Mouse (Mus musculus) kidney, adult 18-20 months (tissue): ENCODE measurements at regions not wholly inside any gene's neighbourhood (a gene's known extent, or its start where the extent isn't known, plus 50 kb on each side); places are given as distances from the start of the nearest gene placed in this dataset.

Experiments used
- DNase-seq: peaks from one replicate; pipeline ENCODE4 v3.0.0; 2021

- no peak for DNase-seq
These were observed 312.2 kb downstream of the Plpp3 start for GRCm38 (mm10) chr4:105469300-105469821.

- no peak for DNase-seq
These were observed 314.7 kb upstream of the Gm12728 start for GRCm38 (mm10) chr4:105474765-105475560.

- DNase-seq, result no peak
These were observed 313.3 kb upstream of the Gm12728 start for GRCm38 (mm10) chr4:105476332-105476731.

- DNase-seq, result no peak
These were observed 303.3 kb upstream of the Gm12728 start for GRCm38 (mm10) chr4:105486376-105486775.

- DNase-seq, result no peak
These were observed 293.5 kb upstream of the Gm12728 start for GRCm38 (mm10) chr4:105496176-105496575.

- DNase-seq, result no peak
These were observed 283.5 kb upstream of the Gm12728 start for GRCm38 (mm10) chr4:105506190-105506589.

GRCm38 (mm10) chr4:105507221-105507620 is 282.4 kb upstream of the Gm12728 start:
- peak; percentile 9 for DNase-seq

- DNase-seq, result no peak
These were observed 280.6 kb upstream of the Gm12728 start for GRCm38 (mm10) chr4:105509091-105509490.

GRCm38 (mm10) chr4:105510406-105510805 is 279.3 kb upstream of the Gm12728 start:
- no peak for DNase-seq

- DNase-seq, result no peak
These were observed 264.5 kb upstream of the Gm12728 start for GRCm38 (mm10) chr4:105525135-105525534.

- no peak for DNase-seq
These were observed 262.9 kb upstream of the Gm12728 start for GRCm38 (mm10) chr4:105526755-105527154.

GRCm38 (mm10) chr4:105527316-105527715 is 262.4 kb upstream of the Gm12728 start:
- DNase-seq, result no peak

- no peak for DNase-seq
These were observed 257.8 kb upstream of the Gm12728 start for GRCm38 (mm10) chr4:105531651-105532425.

GRCm38 (mm10) chr4:105535451-105535850 is 254.2 kb upstream of the Gm12728 start:
- DNase-seq, result peak; percentile 23

- no peak for DNase-seq
These were observed 244.2 kb upstream of the Gm12728 start for GRCm38 (mm10) chr4:105545486-105545885.

- no peak for DNase-seq
These were observed 239.8 kb upstream of the Gm12728 start for GRCm38 (mm10) chr4:105549744-105550440.

GRCm38 (mm10) chr4:105551966-105552685 is 237.5 kb upstream of the Gm12728 start:
- no peak for DNase-seq

GRCm38 (mm10) chr4:105554994-105555393 is 234.7 kb upstream of the Gm12728 start:
- DNase-seq, result no peak

GRCm38 (mm10) chr4:105555941-105556340 is 233.7 kb upstream of the Gm12728 start:
- no peak for DNase-seq

GRCm38 (mm10) chr4:105557396-105557795 is 232.3 kb upstream of the Gm12728 start:
- DNase-seq, result no peak

GRCm38 (mm10) chr4:105560055-105560454 is 229.6 kb upstream of the Gm12728 start:
- DNase-seq, result no peak

- no peak for DNase-seq
These were observed 228.9 kb upstream of the Gm12728 start for GRCm38 (mm10) chr4:105560781-105561180.

- DNase-seq, result no peak
These were observed 228.1 kb upstream of the Gm12728 start for GRCm38 (mm10) chr4:105561611-105562010.
